Comparison of ENCODE assay signal across 8 mouse cellular contexts in the genomic region with DNA sequence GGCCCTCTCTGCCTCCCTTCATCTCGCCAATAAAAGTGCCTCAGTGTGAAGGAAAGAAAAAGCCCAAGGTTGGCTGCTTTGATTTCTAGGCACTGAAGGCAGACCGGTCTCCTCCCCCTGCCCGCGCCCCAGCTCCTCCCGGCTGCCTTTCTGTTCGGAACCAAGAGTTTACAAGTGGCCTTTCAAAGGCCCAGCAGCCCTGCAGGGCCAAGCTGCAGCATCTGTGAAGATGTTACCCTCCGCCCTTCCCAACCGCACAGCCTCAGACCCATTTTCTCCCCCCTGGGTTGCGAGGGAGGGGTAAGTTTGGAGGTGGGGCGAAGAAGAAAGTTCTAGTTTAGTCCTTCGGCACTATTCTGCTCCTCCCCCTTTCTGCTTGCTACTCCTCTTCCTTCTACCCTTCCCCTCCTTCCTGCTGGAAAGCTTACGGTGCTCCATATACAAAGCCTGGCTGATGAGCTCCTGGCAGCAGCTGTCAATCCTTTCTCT.
DNase-seq lines count a peak whose midpoint lies in the region; ATAC-seq and TF ChIP-seq lines count a peak whose summit lies in the region.

No protein-coding gene starts in this region.

- H3K4me1 ChIP-seq in testis, adult 2 months (ENCODE audit: control insufficient read depth, insufficient read depth, low read length) = peaks cover 12% of the 10 kb centered on the region
- H3K4me1 ChIP-seq in embryonic facial prominence, embryonic 12.5 days = peaks cover 16% of the 10 kb centered on the region
- peaks cover 18% of the 10 kb centered on the region for H3K4me1 ChIP-seq in hindbrain, embryonic 13.5 days (replicated peaks)

- TF ChIP-seq POLR2A in testis, adult 2 months (IDR thresholded peaks at IDR 0.05; ENCODE audit: control insufficient read depth, low read depth, low read length) = peak; percentile 49; the same call in 1 of the 2 replicates

- peak overlapping the region; percentile 81 for H3K4me3 ChIP-seq in testis, adult 2 months (ENCODE audit: control insufficient read depth, low read depth, low read length)
- peak overlapping the region; percentile 54 for H3K4me3 ChIP-seq in embryonic facial prominence, embryonic 12.5 days
- peak overlapping the region; percentile 60 for H3K4me3 ChIP-seq in hindbrain, embryonic 13.5 days

- no peak for DNase-seq in testis, postnatal 14 days (ENCODE audit: low spot score)
- DNase-seq in lung, postnatal 25 days (ENCODE audit: low spot score) = peak; percentile 83
- DNase-seq in thymus, postnatal 36 days = peak; percentile 38 to 49
- DNase-seq in cerebellum, postnatal 14 days = no peak

- H3K9me3 ChIP-seq in embryonic facial prominence, embryonic 12.5 days = no peaks in the 10 kb centered on the region
- H3K9me3 ChIP-seq in hindbrain, embryonic 13.5 days = no peaks in the 10 kb centered on the region

- H3K4me2 ChIP-seq in embryonic facial prominence, embryonic 12.5 days (replicated peaks) = peak overlapping the region; percentile 57
- peak overlapping the region; percentile 73 for H3K4me2 ChIP-seq in hindbrain, embryonic 13.5 days

- 0 out of 2 replicates have a peak, but pooled peaks cover 3% of the 10 kb centered on the region for H3K27me3 ChIP-seq in testis, adult 2 months (ENCODE audit: control insufficient read depth, insufficient read depth, low read length)
- no peaks in the 10 kb centered on the region for H3K27me3 ChIP-seq in embryonic facial prominence, embryonic 12.5 days
- H3K27me3 ChIP-seq in hindbrain, embryonic 13.5 days = peaks cover 40% of the 10 kb centered on the region

- peak overlapping the region; percentile 54 for H3K27ac ChIP-seq in testis, adult 2 months (ENCODE audit: control insufficient read depth, insufficient read depth, low read depth, low read length)
- peak overlapping the region; percentile 94 for H3K27ac ChIP-seq in embryonic facial prominence, embryonic 12.5 days
- peak overlapping the region; percentile 93 for H3K27ac ChIP-seq in hindbrain, embryonic 13.5 days

- WGBS in embryonic facial prominence, embryonic 12.5 days = under 1% methylated on average over 12 of the region's 12 CpGs
- WGBS in hindbrain, embryonic 13.5 days = 1% methylated on average over 12 of the region's 12 CpGs

- TF ChIP-seq CTCF in testis, adult 2 months (IDR thresholded peaks at IDR 0.05; ENCODE audit: control insufficient read depth, insufficient read depth, insufficient replicate concordance, low read depth, low read length) = 0 out of 2 replicates have a peak, but pooled peaks have one; percentile 4

- ATAC-seq in embryonic facial prominence, embryonic 12.5 days (ENCODE audit: insufficient number of reproducible peaks, insufficient read depth, low FRiP score, low TSS enrichment) = peak; percentile 2; the same call in 1 of the 2 replicates
- ATAC-seq in hindbrain, embryonic 13.5 days (ENCODE audit: low FRiP score) = no peak; the same call in 1 of the 2 replicates
- ATAC-seq in erythroid progenitor cell, adult 5-6 weeks (replicated peaks; ENCODE audit: low FRiP score, poor library complexity, severe bottlenecking) = no peak

- H3K36me3 ChIP-seq in testis, adult 2 months (ENCODE audit: control insufficient read depth, insufficient read depth, low read length) = no peaks in the 10 kb centered on the region
- H3K36me3 ChIP-seq in embryonic facial prominence, embryonic 12.5 days = no peaks in the 10 kb centered on the region
- no peaks in the 10 kb centered on the region for H3K36me3 ChIP-seq in hindbrain, embryonic 13.5 days

- peak overlapping the region; percentile 66 for H3K9ac ChIP-seq in embryonic facial prominence, embryonic 12.5 days
- peak overlapping the region; percentile 78 for H3K9ac ChIP-seq in hindbrain, embryonic 13.5 days

Comparison
In these comparisons a context has a peak if more than half of its experiments do, and no peak if none do; other contexts are left out.
1. DNase-seq: peak in lung, postnatal 25 days (single experiment) and thymus, postnatal 36 days (2 of 2); none in testis, postnatal 14 days (single experiment) and cerebellum, postnatal 14 days (0 of 2).
2. Peak in every context shown above with its lines, with median percentiles within 50 percentile points of each other: H3K27ac ChIP-seq and H3K4me3 ChIP-seq.